Mouse (Mus musculus) macrophage (primary cell): ENCODE results near the gene Nid2. TPM values are rescaled to one million over a fixed set of nuclear protein-coding genes. Genes with fewer than 3 reads are reported as not detected.

Experiments used
- H3K27ac ChIP-seq: fragments of 350-480 bp; formaldehyde crosslinking; 2 replicates; pipeline ENCODE4 v1.9.0; 2021
- H3K36me3 ChIP-seq: fragments of 350-480 bp; formaldehyde crosslinking; 2 replicates; pipeline ENCODE4 v1.9.0; 2021; ENCODE audit errors: inconsistent target
- H3K4me3 ChIP-seq: fragments of 350-480 bp; formaldehyde crosslinking; 2 replicates; pipeline ENCODE4 v1.9.0; 2021; ENCODE audit errors: inconsistent target
- H3K79me2 ChIP-seq: fragments of 350-480 bp; formaldehyde crosslinking; 2 replicates; pipeline ENCODE4 v1.9.0; 2021; ENCODE audit errors: inconsistent target
- WGBS: methylation state at CpG from one replicate; pipeline ENCODE4 v1.1.7; 2026; ENCODE audit warnings: inconsistent platforms; ENCODE audit not compliant: missing documents; 5-methylcytosine and 5-hydroxymethylcytosine counted together
- polyA plus RNA-seq: library from polyadenylated mRNA; stranded (reverse); fragments of 250-400 nt; gene quantifications from 3 replicates; pipeline ENCODE4 v1.2.4, GENCODE M21; 2018; ENCODE audit warnings: inconsistent platforms

Gene Nid2
- polyA plus RNA-seq, 1 experiment from 2014 or later: 0.24 TPM

DNA sequence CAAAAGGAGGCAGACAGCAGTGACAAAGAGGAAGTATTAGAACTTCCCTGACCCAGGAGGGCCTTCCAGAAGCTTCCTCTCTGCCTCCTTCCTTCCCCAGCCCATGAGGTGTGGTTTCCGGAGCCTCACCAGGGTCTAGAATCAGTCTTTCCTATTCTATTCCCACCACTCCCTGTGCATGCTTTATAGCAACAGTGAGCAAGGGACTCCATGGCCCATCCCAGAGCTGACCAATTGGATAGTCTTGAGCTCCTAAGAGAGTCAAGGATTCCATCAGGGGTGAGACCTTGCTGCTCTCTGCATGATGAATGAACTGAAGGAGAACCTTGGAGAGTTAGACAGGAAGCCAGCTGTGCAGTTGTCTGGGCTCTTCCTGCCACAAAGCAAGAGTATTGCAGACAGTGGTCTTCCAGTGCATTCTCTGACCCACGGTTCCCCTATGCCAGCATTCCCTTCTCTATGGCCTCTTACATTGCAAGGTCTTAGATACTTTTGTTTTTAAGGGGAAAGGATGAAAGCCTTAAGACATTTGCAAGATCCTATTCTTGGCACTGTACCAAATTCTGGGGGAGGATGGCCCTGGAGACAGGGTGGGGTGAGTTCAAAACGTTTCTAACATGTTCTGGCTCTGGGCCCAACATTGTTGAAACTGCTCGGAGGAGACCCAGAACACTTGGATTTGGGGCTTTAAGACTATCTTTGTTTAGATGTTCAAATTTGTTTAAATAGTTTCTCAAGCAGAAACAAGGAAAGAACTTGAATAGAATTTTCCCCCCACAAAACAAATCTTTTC, 17.4 kb upstream of the Nid2 start:
- H3K27ac ChIP-seq: peak overlapping the region; percentile 34
- no peaks in the 10 kb centered on the region for H3K36me3 ChIP-seq
- no peaks in the 10 kb centered on the region for H3K79me2 ChIP-seq
- H3K4me3 ChIP-seq: no peak overlapping the region
- WGBS: 34% methylated on average over 4 of the region's 4 CpGs

DNA sequence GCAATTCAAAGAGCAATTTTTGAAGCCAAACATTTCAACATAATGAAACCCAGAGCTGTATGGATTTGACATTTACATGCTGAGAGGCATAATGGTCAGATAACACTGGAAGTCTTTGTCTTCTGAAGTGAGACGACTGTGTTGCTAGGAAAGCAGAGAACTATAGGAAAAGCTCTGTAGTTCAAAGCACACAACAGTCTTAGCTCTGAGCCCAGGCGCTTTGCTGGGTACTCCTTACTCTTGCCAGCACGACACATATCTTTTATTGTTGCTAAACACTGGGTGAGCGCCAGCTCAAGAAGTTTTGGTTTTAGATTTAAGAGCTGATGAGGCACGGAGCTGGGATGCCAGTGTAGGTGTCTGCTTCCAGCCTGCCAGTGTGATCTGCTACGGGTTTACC, 15.8 kb upstream of the Nid2 start:
- no peaks in the 10 kb centered on the region for H3K79me2 ChIP-seq
- no peak overlapping the region for H3K27ac ChIP-seq
- H3K36me3 ChIP-seq: no peaks in the 10 kb centered on the region
- H3K4me3 ChIP-seq: no peak overlapping the region
- WGBS: 86% methylated on average over 6 of the region's 6 CpGs

DNA sequence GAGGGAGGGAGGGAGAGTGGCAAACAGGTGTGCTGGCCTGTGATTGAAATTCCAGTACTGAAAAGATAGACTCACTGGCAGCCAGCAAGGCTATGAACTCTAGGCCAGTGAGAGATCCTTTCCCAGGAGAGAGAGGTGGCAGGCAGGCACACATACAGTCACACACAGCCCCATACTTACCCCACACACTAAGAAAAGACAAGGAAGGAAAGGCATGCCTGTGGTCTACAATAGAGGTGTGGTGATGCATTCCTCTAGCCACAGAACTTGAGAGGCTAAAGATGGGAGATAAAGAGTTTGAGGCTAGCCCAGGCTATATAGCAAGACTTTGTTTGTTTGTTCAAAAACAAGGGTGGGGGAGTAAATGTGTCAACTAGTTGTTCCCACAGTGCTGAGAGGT, 13.5 kb upstream of the Nid2 start:
- Histone ChIP-seq H3K36me3 (no peaks in the 10 kb centered on the region), H3K27ac (no peak overlapping the region), H3K79me2 (no peaks in the 10 kb centered on the region), H3K4me3 (no peak overlapping the region)

DNA sequence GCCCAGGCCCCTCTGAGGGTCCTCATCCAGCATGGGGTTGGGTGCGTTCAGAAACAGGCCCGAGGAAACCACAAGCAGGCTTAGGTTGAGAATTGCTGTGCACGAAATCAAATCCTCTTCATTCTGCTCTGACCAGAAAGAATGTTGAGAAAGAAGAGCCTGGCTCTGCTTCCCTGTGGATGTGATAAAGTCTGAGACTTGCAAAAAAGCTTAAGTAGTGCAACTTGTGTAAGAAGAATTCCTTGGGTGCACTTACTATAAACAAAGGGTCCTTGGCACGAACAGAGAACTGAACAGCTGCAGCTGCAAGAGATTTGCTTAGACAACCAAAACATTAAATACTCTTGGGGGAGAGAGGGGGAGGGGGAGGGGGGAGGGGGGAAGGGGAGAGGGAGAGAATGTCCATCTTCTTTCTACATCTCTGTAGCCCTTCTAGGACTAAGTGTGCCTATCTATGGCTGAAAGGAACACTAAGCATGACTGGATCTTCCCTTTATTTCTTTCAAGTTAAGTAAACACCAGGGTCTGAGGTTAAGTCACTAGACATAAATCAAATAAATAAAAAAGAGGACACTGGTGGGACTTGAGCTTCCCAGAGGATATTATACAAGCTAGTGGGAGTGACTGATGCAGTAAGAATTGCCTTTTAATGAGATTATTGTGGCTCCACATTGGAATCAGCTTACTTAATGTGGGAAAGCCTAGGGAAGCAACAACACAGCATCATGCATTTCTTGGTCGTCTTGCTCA, 12.8 kb upstream of the Nid2 start:
- 88% methylated on average over 5 of the region's 5 CpGs for whole genome bisulfite sequencing
- H3K36me3 ChIP-seq: no peaks in the 10 kb centered on the region
- no peaks in the 10 kb centered on the region for H3K79me2 ChIP-seq
- no peak overlapping the region for H3K27ac ChIP-seq
- H3K4me3 ChIP-seq: no peak overlapping the region

DNA sequence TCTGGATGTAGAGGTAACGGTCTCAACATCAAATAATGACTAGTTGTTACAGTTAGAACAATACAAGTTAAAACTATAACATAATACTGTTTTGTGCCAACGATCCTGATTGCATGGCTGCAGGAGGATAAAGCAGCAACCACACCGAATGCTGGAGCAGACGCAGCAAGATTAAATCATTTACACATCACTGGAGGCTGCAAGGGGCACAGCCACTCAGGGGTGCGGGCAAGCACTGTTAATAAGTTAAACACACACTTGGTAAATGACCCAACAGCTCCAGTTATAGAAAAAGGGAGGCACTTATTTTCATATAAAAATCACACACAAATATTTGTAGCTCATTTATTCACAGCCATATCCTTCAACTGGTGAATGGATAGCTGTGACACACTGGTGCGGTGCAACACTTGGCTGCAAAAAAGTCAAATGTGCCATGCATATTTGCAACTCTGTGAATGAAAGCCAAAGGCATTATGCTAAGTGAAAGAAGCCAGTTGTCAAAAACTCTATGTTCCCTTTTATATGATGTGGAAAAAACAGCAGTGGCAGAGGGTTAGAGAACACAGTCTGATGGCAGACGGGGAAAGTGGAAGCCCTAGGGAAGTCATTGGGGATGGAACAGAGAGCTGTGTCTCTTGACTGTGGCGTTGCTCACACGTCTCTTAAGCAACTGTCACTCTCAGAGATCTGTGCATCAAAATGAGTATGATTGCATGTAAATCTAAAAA, 11.5 kb upstream of the Nid2 start:
- Histone ChIP-seq H3K27ac (no peak overlapping the region), H3K79me2 (no peaks in the 10 kb centered on the region), H3K36me3 (no peaks in the 10 kb centered on the region), H3K4me3 (no peak overlapping the region)
- 90% methylated on average over 9 of the region's 9 CpGs for WGBS

DNA sequence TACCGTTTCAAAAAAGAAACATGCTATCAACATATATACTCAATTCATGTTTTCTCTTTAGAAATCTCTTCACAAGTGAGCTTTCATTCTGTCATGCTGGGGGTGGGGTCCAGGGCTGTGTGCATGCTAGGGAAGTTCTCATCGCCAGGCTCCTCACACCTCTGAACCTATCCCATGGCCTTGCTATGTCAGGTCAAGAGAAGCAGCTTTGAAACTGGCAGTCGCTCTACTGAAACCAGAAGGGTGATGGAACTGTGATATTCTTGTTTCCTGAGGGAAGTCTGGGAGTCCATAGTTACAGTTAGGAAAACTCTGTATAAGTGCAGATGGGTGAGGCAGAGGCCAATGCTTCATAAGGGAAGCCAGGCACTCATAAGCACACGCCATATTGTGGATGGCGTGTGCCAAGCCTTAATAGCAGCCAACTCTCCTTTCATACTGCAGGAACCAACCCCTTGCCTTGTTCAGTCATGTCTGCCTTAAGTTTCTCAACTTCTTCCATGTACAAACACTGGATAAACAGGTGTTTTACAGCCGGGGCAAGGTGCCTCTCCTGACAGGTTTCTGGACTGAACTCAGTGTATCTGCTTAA, 10.8 kb upstream of the Nid2 start:
- H3K79me2 ChIP-seq: no peaks in the 10 kb centered on the region
- H3K4me3 ChIP-seq: no peak overlapping the region
- no peaks in the 10 kb centered on the region for H3K36me3 ChIP-seq
- 96% methylated on average over 6 of the region's 6 CpGs for WGBS
- H3K27ac ChIP-seq: no peak overlapping the region

DNA sequence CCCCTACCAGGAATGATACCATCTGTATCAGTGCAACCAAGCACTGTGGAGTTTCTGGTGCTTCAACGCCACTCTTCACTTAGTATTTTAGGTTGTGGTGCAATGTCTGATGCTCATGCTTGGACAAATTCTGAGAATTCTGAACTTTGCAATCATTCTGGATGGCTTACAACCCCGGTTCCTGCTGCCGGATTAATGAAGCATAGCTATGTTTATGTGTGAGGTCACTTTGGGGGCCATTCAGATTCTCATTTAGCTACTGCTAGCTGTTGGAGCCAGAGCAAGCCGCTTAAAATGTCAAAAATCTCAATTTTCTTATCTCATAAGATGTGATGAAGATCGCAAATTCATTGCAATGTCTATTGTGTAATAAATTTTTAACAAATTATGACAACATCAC, 6.2 kb upstream of the Nid2 start:
- 94% methylated on average over 5 of the region's 5 CpGs for WGBS
- no peak overlapping the region for H3K4me3 ChIP-seq
- no peaks in the 10 kb centered on the region for H3K36me3 ChIP-seq
- H3K27ac ChIP-seq: no peak overlapping the region
- H3K79me2 ChIP-seq: no peaks in the 10 kb centered on the region

DNA sequence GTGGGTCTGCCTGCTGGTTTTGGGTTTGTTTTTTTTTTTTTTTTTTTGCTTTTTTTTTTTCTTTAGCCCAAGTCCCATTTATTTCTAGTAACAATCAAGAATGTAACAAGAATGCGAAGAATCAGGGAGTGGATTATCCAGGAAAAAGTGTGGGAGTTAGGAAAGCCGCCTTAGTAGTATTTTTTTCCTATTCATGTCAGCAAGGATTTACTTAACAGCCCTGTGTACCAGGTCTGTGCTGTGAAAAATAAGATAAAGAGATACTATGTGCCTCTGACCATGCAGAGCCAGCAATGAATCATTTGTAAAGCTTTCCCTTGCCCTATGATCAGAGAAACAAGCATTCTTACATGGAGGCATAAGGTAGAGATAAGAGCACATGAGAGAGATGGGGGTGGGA, 4.8 kb upstream of the Nid2 start:
- no peaks in the 10 kb centered on the region for H3K79me2 ChIP-seq
- no peak overlapping the region for H3K27ac ChIP-seq
- 83% methylated on average over 1 of the region's 2 CpGs for WGBS
- no peak overlapping the region for H3K4me3 ChIP-seq
- H3K36me3 ChIP-seq: no peaks in the 10 kb centered on the region

DNA sequence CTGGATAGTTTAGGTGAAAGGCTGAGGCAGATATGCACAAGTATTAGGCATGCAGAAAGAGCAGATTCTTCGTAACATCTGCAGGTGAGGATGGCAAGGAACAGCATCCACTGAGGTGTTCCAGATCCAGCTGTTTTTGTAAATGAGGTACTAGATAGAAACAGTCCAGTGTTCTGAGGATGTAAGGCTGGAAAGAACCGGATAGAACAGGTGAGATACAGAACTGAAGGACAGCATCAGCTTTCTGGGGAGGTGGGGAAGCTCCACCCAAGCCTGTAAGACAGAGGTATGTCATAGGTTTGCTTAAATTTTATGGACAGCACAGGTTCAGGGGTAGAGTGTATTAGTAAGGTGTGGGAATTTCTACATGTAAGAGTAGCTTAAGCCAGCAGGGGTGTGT, 4.3 kb upstream of the Nid2 start:
- no peak overlapping the region for H3K4me3 ChIP-seq
- WGBS: 93% methylated on average over 2 of the region's 2 CpGs
- H3K79me2 ChIP-seq: no peaks in the 10 kb centered on the region
- H3K36me3 ChIP-seq: no peaks in the 10 kb centered on the region
- no peak overlapping the region for H3K27ac ChIP-seq

DNA sequence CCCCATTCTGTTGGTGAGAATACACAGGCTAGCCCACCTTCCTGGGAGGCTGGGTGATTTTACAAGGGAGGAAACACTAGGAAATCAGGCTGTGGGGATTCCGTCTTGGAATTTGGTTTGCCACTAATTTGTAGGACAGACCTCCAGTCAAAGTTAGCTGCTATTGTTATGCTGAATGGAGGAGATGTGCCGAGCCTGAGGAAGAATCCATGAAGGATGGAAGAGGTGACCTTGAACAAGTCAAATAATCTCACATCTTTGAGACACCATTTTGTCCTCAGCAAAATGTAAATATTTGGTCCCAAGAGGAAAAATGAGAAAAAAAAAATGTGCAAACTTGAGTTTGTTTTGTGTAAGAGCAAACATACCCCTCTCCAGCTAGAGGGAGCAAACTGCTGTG, 1.3 kb upstream of the Nid2 start:
- no peak overlapping the region for H3K27ac ChIP-seq
- WGBS: 93% methylated on average over 2 of the region's 2 CpGs
- no peak overlapping the region for H3K4me3 ChIP-seq
- no peaks in the 10 kb centered on the region for H3K79me2 ChIP-seq
- no peaks in the 10 kb centered on the region for H3K36me3 ChIP-seq

DNA sequence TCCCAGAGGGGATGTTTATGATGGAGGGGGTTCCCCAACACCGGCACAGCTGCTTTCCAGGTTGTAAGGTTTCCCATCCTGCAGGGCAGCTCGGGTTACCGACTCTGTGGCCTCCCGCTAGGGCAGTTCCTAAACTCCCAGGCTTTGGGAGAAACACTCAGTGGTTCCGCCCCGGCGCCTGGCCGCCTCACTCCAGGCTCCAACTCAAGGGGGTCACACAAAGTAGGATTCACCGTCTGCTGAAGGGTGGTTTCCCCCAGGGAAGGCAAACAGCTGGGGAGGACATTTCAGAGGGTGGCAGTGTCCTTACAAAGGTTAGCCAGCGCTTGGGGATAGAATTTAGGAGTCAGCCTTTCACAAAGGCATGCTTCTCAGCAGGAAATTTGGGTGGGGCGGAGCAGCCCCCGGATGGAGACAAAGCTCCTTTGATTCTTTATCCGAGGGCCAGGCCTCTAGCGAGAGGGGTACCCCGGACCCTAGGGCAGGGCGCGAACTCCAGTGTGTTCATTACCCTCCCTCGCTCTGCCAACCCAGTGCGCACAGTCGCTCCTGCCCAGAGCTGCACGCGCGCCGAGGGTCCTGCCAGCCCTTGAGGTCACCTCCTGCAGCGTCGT, 547 bp upstream of the Nid2 start:
- H3K36me3 ChIP-seq: no peaks in the 10 kb centered on the region
- H3K4me3 ChIP-seq: peak overlapping the region; percentile 40; the same call in 1 of the 2 replicates
- 21% methylated on average over 25 of the region's 26 CpGs for WGBS
- H3K27ac ChIP-seq: no peak overlapping the region
- H3K79me2 ChIP-seq: no peaks in the 10 kb centered on the region

DNA sequence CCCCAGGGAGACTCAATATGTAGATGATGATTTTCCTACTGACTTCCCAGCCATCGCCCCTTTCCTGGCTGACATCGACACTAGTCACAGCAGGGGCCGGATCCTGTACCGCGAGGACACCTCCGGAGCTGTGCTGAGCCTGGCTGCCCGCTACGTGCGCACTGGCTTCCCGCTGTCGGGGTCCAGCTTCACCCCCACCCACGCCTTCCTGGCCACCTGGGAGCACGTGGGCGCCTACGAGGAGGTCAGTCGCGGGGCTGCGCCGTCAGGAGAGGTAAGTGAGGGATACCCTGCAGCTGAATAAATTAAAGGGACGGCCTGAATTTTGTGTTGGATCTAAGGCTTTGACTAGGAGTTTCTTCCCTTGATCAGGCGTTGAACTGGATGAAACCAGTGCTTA, 1.2 kb downstream of the Nid2 start:
- H3K4me3 ChIP-seq: no peak overlapping the region
- H3K79me2 ChIP-seq: no peaks in the 10 kb centered on the region
- H3K27ac ChIP-seq: no peak overlapping the region
- H3K36me3 ChIP-seq: no peaks in the 10 kb centered on the region
- 9% methylated on average over 20 of the region's 21 CpGs for WGBS

DNA sequence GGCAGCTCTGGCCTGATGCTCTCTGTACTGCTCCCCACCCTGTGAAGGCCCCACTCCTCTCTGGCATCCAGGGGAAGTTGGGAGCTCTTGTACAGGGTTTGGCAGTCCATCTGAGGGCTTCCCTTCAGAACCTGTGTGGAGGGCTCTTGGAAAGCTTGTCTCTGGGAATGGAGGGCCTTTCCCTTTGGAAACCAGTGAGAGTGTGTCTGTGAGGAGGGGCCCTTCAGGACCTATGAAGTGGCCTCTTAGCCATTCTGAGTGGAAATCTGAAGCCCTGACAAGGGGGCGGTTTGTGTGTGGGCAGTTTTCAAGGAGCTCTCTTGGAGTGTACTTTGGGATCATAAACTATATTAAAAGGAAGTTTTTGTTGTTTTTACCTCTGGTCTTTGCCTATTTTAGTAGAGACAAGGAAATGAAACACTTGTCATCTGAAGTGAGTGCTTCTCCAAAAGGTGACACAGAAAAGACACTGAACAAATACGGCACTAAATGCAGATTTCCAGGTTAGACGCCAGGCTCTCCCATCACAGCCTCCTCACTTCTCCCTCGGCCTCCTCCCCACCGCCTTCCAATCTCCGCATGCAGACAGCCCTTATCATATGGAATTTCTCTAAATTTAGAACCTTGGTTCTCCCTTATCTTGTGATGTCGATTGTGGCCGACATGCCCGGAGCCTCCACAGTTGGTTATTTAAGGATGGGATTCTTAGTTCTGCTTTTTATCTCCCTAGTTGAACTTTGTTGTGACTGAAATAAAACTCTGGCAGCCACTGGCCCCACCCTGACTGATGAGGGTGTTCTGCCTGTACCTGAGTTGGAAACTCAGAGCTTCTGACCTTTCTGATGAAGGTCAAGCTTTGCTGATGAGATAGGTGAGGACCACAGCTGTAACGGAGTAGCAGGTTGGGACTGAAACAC, 8.5 kb downstream of the Nid2 start:
- Histone ChIP-seq H3K27ac (no peak overlapping the region), H3K36me3 (no peaks in the 10 kb centered on the region), H3K4me3 (no peak overlapping the region), H3K79me2 (no peaks in the 10 kb centered on the region)
- 71% methylated on average over 10 of the region's 10 CpGs for WGBS

DNA sequence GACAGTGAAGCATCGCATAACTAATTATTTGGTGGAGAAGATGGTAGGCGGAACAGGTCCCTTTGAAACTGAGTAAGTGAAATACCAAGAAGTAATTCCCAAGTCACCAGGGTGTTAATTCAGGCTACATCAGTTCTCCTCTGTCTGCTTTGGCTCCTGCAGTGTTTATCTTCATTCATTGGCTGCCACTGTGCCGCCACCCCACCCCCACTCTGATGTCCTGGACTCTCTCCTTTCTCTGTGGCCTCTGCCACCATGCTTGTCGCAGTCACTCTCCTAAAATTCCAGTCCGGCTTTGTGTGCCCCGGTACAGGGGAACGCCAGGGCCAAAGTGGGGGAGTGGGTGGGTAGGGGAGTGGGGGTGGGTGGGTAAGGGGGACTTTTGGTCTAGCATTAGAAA, 9.7 kb downstream of the Nid2 start:
- Histone ChIP-seq H3K79me2 (no peaks in the 10 kb centered on the region), H3K4me3 (no peak overlapping the region), H3K27ac (no peak overlapping the region), H3K36me3 (no peaks in the 10 kb centered on the region)
- 91% methylated on average over 6 of the region's 7 CpGs for WGBS
